Mouse (Mus musculus) heart, adult 2 months (tissue): ENCODE results near the gene Yif1b. TPM values are rescaled to one million over a fixed set of nuclear protein-coding genes. Genes with fewer than 3 reads are reported as not detected.
A peak's percentile ranks its signal among the peaks of the same experiment; 100 is the strongest.

Source experiments
- DNase-seq, 2 experiments: peaks; one replicate each; pipeline ENCODE4 v3.0.0; 2021
- H3K27ac ChIP-seq: fragments of 200-600 bp; 2 replicates; pipeline ENCODE4 v1.8.1; 2022
- H3K27me3 ChIP-seq: fragments of 200-500 bp; 2 replicates; pipeline ENCODE4 v1.6.1; 2012; ENCODE audit warnings: mild to moderate bottlenecking, low read length, inconsistent platforms, mixed read lengths; ENCODE audit not compliant: control insufficient read depth, insufficient read depth
- H3K36me3 ChIP-seq: fragments of 200-500 bp; 2 replicates; pipeline ENCODE4 v1.6.1; 2012; ENCODE audit warnings: low read length, inconsistent platforms; ENCODE audit not compliant: control insufficient read depth, insufficient read depth
- H3K4me1 ChIP-seq: fragments of 200-500 bp; 2 replicates; pipeline ENCODE4 v1.6.1; 2011; ENCODE audit warnings: low read length; ENCODE audit not compliant: control insufficient read depth, insufficient read depth
- H3K4me3 ChIP-seq: fragments of 200-600 bp; 2 replicates; pipeline ENCODE4 v1.8.1; 2022
- H3K79me2 ChIP-seq: fragments of 200-500 bp; replicated peaks from 2 replicates; pipeline ENCODE4 v1.6.1; 2012; ENCODE audit warnings: mild to moderate bottlenecking, inconsistent platforms, low read length, moderate library complexity, mixed read lengths; ENCODE audit not compliant: control insufficient read depth, insufficient read depth
- H3K9ac ChIP-seq: fragments of 200-500 bp; 2 replicates; pipeline ENCODE4 v1.6.1; 2012; ENCODE audit warnings: low read depth, mild to moderate bottlenecking, control low read depth, inconsistent platforms, low read length, mixed read lengths
- CTCF ChIP-seq: fragments of 200-600 bp; IDR thresholded peaks from 2 replicates; pipeline ENCODE4 v1.8.1; 2022; ENCODE audit warnings: antibody characterized with exemption, mild to moderate bottlenecking, moderate library complexity
- EP300 ChIP-seq: fragments of 200-500 bp; IDR thresholded peaks from 2 replicates; pipeline ENCODE4 v1.6.1; 2011; ENCODE audit warnings: low read depth, low read length, control low read depth; ENCODE audit not compliant: insufficient read depth
- POLR2A ChIP-seq: fragments of 200-500 bp; IDR thresholded peaks from 2 replicates; pipeline ENCODE4 v1.6.1; 2011; ENCODE audit warnings: mild to moderate bottlenecking, low read depth, low read length, control low read depth; ENCODE audit not compliant: insufficient read depth
- WGBS: fragments of 180-500 bp; shearing (Covaris S2); methylation state at CpG from one replicate; pipeline ENCODE4 v1.1.7; 2018; 5-methylcytosine and 5-hydroxymethylcytosine counted together
- intact Hi-C: fragments of 180-260 bp; cut with DNase I; formaldehyde crosslinking; loops from one replicate; pipeline ENCODE4 v1.15.1; 2025
- polyA plus RNA-seq: library from polyadenylated mRNA; depleted of rRNA; stranded (reverse); fragments of >200 nt; gene quantifications from 2 replicates; pipeline ENCODE4 v1.2.3, GENCODE M21; 2012
- total RNA-seq, 2 experiments: library from RNA; stranded (reverse); gene quantifications; 2 replicates each; pipeline ENCODE4 v1.2.3; 2021

The Yif1b gene
- total and polyA plus RNA-seq, 3 experiments = 63.6 to 138 (median 74.6) TPM

DNA sequence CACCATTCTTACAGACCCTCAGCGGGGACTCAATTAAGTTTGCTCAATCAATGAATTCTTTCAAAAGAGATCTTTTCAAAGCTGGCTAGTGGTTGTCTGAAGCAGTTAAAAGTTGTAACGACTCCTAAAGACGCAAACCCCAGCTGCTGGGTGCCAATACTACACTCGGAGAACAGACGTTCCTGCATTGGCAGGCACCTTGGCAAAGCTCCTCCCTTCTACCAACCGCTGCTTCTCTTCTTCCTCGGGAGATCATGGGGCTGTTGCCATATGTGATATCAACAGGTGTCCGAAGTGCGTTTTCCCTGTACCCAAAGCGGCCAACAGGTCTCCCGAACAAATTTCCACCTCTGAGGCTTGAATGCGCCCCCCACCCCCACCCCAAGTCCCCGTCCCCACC is 42.7 kb downstream of the Yif1b start:
- TF ChIP-seq CTCF = no peak
- TF ChIP-seq POLR2A = no peak
- no peak for TF ChIP-seq EP300
- Histone ChIP-seq H3K27me3 (no peaks in the 10 kb centered on the region), H3K4me3 (peak overlapping the region; percentile 77), H3K9ac (no peak overlapping the region; the same call in none of the 2 replicates), H3K27ac (peak overlapping the region; percentile 19), H3K4me1 (peaks cover 7% of the 10 kb centered on the region), H3K36me3 (no peaks in the 10 kb centered on the region), H3K79me2 (no peaks in the 10 kb centered on the region)
- WGBS = 24% methylated on average over 13 of the region's 13 CpGs
- intact Hi-C loops = loop anchor here (5.0 kb wide), 1 partner anchor 34 kb away; the partner anchor contains the start of gene 2200002D01Rik
- no peak for DNase-seq

DNA sequence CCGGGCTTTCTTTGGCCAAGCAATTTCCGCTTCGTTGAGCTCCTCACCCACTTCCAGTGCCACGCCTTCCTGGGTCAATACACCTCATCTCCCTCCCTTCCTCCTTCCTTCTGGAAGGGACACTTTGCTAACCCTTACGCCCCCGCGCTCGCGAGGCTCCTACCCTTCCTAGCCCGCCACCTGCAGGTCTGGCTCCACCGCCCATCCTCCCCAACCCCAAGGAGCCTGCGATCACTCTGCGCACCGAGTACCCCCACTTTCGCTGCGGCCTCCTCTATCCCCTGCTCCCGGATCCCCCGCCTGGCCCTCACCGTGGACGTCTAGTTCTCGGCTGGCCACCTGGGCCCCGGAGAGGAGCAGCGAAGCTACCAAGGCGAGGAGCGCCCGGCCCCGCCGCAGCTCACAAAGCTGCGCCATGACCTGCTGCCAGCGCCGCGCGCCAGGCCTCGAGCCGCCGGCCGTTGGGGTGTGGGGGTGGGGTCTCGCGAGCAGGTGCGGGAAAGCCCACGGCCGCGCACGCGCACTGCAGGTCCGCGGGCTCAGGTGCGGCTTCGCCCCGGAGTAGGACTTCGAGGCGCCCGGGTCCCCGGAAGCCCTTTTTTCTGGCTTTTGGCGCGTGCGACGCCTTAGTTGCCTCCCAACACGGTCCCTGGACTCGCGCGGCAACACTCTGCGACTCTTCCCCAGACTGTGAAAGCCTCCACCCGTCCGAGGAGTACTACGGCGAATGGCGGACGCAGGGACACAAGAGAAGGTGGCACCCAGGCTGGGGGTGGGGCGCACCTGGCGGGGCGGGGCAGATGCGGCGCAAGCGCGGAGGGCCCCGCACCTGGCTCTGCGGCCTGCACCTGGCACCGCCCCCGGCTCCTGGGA is 43.3 kb downstream of the Yif1b start, which contains the start of gene Spint2:
TSS of gene Spint2 (minus strand) at position 712 of the 873 bp plus-strand sequence.
- peak; percentile 53 for TF ChIP-seq CTCF
- TF ChIP-seq POLR2A = no peak
- TF ChIP-seq EP300 = no peak
- intact Hi-C loops = loop anchor here (5.0 kb wide), 1 partner anchor 34 kb away; the partner anchor contains the start of gene 2200002D01Rik

DNA sequence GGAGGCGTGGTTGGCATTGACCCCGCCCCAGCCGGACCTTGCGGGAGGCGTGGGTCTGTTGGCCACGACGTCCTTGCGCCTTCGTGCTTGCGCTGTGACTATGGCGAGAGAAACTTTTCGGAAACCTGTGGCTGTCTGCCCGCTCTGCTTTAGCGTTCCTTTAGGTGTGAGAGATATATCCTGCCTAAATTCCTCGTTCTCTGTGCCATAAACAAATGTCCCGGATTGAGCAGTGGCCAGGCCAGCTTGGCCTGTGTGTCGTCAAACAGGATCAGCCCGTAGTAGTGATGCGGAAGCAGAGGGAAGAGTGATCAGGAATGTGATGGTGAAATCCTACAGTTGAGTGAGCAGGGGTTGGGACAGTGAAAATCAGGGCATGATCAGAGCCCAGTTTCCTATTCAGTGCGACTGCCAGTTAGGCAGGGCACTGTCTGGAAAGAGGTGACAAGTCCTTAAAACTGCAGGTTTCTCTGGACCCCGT is 44.0 kb downstream of the Yif1b start:
- Histone ChIP-seq H3K4me3 (peak overlapping the region; percentile 77), H3K4me1 (peaks cover 4% of the 10 kb centered on the region), H3K79me2 (no peaks in the 10 kb centered on the region), H3K36me3 (no peaks in the 10 kb centered on the region), H3K27ac (peak overlapping the region; percentile 70; the same call in 1 of the 2 replicates), H3K27me3 (no peaks in the 10 kb centered on the region), H3K9ac (peak overlapping the region; percentile 85)
- intact Hi-C loops = loop anchor here (5.0 kb wide), 1 partner anchor 35 kb away; the partner anchor contains the start of gene 2200002D01Rik
- no peak for DNase-seq
- TF ChIP-seq CTCF (no peak), POLR2A (no peak), EP300 (no peak)
- 17% methylated on average over 21 of the region's 21 CpGs for WGBS

More for the DNA sequence above, 43.3 kb downstream of the Yif1b start, which contains the start of gene Spint2:
- peak; percentile 68 to 70 for DNase-seq
- Histone ChIP-seq H3K27me3 (no peaks in the 10 kb centered on the region), H3K79me2 (no peaks in the 10 kb centered on the region), H3K27ac (peak within 1 kb of the TSS; percentile 70), H3K4me3 (peak within 1 kb of the TSS; percentile 77), H3K4me1 (peaks cover 7% of the 10 kb centered on the region), H3K9ac (peak within 1 kb of the TSS; percentile 85), H3K36me3 (no peaks in the 10 kb centered on the region)
- 1% methylated on average over 80 of the region's 80 CpGs for WGBS

DNA sequence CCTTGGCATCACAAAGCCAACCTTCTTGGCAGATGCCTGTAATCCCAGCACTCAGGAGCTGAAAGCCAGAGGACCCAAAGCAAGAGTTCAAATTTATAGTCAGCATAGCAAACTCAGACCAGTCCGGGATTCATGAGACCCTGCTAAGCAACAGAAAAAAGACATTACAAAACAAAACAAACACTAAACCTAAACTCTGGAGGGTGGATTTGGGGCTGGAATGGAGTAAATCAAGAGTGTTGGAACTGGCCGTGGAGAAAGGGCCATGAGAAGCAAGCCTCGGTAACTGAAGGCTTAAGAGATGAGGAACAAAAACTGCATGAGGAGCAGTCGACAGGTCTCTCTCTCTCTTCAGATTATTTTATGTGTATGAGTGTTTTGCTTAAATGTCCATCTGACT is 45.7 kb downstream of the Yif1b start:
- WGBS = 73% methylated on average over 4 of the region's 4 CpGs
- H3K36me3 ChIP-seq = no peaks in the 10 kb centered on the region
- H3K79me2 ChIP-seq = no peaks in the 10 kb centered on the region
- H3K27ac ChIP-seq = no peak overlapping the region
- TF ChIP-seq EP300 (no peak), CTCF (no peak), POLR2A (no peak)
- peaks cover 4% of the 10 kb centered on the region for H3K4me1 ChIP-seq
- H3K27me3 ChIP-seq = no peaks in the 10 kb centered on the region
- H3K9ac ChIP-seq = no peak overlapping the region
- H3K4me3 ChIP-seq = no peak overlapping the region
- DNase-seq = no peak
- intact Hi-C loops = loop anchor here (5.0 kb wide), 1 partner anchor 37 kb away; the partner anchor contains the start of gene 2200002D01Rik

DNA sequence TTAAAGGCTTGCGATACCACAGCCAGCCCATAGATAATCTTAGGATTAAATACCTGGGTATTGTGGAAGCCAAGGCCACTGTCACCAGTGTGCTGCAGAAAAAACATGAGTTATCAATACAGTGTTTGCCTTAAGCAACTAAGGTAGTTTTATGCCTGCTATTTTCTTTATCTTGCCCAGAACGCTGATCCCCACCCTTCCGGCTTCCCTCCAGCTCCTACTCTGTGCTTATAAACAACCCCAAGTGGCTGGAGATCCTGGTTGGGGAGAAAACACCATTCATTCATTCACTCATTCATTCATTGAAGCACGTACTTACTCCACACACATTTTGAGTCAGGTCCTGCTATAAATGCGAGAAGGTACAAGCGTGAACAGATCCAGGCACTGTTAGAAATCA is 46.4 kb downstream of the Yif1b start:
- intact Hi-C loops = loop anchor here (5.0 kb wide), 1 partner anchor 37 kb away; the partner anchor contains the start of gene 2200002D01Rik
- WGBS = 89% methylated on average over 6 of the region's 6 CpGs
- no peaks in the 10 kb centered on the region for H3K27me3 ChIP-seq
- H3K27ac ChIP-seq = no peak overlapping the region
- no peak overlapping the region for H3K4me3 ChIP-seq
- H3K4me1 ChIP-seq = peaks cover 4% of the 10 kb centered on the region
- no peaks in the 10 kb centered on the region for H3K36me3 ChIP-seq
- H3K9ac ChIP-seq = no peak overlapping the region
- H3K79me2 ChIP-seq = no peaks in the 10 kb centered on the region
- TF ChIP-seq CTCF (no peak), POLR2A (no peak), EP300 (no peak)
- no peak for DNase-seq

DNA sequence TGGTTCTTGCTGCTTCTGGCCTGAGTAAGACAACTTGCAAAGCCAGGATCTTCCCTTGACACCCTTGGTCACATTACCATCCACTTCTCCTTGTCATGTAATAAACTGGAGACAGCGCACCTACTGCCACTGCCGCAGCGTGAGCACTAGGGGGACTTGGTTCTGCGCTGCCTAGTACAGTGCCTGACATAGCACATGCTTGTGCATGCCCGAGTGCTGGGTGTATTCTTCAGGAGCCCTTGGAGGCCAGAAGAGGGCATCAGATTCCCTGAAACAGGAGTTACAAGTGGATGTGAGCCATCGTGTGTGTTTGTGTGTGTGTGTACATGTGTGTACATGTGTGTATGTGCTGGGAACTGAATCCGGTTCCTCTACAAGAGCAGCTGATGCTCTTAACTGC is 49.4 kb downstream of the Yif1b start:
- Histone ChIP-seq H3K79me2 (no peaks in the 10 kb centered on the region), H3K9ac (no peak overlapping the region), H3K4me1 (no peaks in the 10 kb centered on the region), H3K4me3 (no peak overlapping the region), H3K27ac (no peak overlapping the region), H3K27me3 (no peaks in the 10 kb centered on the region), H3K36me3 (no peaks in the 10 kb centered on the region)
- intact Hi-C loops = no loop called here
- DNase-seq = no peak
- TF ChIP-seq CTCF (no peak), EP300 (no peak), POLR2A (no peak)
- WGBS = 86% methylated on average over 7 of the region's 7 CpGs
